Mouse (Mus musculus) liver, postnatal 0 days (tissue): ENCODE results near the gene Naa80. TPM values are rescaled to one million over a fixed set of nuclear protein-coding genes. Genes with fewer than 3 reads are reported as not detected.

Source experiments
- ATAC-seq: fragments of 200-750 bp; cut with Nextera tagmentation; 2 replicates; pipeline ENCODE4 v1.8.0; 2017; ENCODE audit warnings: mild to moderate bottlenecking, moderate library complexity
- DNase-seq: peaks from one replicate; pipeline ENCODE4 v3.0.0-alpha.2; 2016
- H3K27ac ChIP-seq: fragments of 300-500 bp; sonication (generic); 2 replicates; pipeline ENCODE4 v1.5.1; 2014; ENCODE audit warnings: antibody characterized with exemption, moderate library complexity, mild to moderate bottlenecking, low read depth
- H3K27me3 ChIP-seq: fragments of 300-500 bp; sonication (generic); 2 replicates; pipeline ENCODE4 v1.6.1; 2014; ENCODE audit warnings: low read length, control low read depth, mixed read lengths; ENCODE audit not compliant: insufficient read depth
- H3K36me3 ChIP-seq: fragments of 300-500 bp; sonication (generic); replicated peaks from 2 replicates; pipeline ENCODE4 v1.6.1; 2014; ENCODE audit warnings: mild to moderate bottlenecking, control low read depth, low read length, moderate library complexity, mixed read lengths; ENCODE audit not compliant: insufficient read depth
- H3K4me1 ChIP-seq: fragments of 300-500 bp; sonication (generic); 2 replicates; pipeline ENCODE4 v1.6.1; 2014; ENCODE audit warnings: antibody characterized with exemption, mild to moderate bottlenecking, control low read depth; ENCODE audit not compliant: insufficient read depth
- H3K4me2 ChIP-seq: fragments of 300-500 bp; sonication (generic); 2 replicates; pipeline ENCODE4 v1.6.1; 2014; ENCODE audit warnings: low read depth, mild to moderate bottlenecking, low read length, moderate library complexity, mixed read lengths
- H3K4me3 ChIP-seq: fragments of 300-500 bp; sonication (generic); 2 replicates; pipeline ENCODE4 v1.5.1; 2014; ENCODE audit warnings: low read depth, low read length
- H3K9ac ChIP-seq: fragments of 300-500 bp; sonication (generic); replicated peaks from 2 replicates; pipeline ENCODE4 v1.6.1; 2014; ENCODE audit warnings: mild to moderate bottlenecking, moderate library complexity
- H3K9me3 ChIP-seq: fragments of 300-500 bp; sonication (generic); 2 replicates; pipeline ENCODE4 v1.6.1; 2016; ENCODE audit warnings: mild to moderate bottlenecking, control low read depth, low read length, mixed read lengths
- CTCF ChIP-seq: sonication (generic); IDR thresholded peaks from 2 replicates; pipeline ENCODE4 v1.5.1; 2016; ENCODE audit warnings: antibody characterized with exemption, low read depth
- EP300 ChIP-seq: IDR thresholded peaks from 2 replicates; pipeline ENCODE4 v1.6.1; 2016; ENCODE audit warnings: antibody characterized with exemption, low read depth, mild to moderate bottlenecking
- WGBS: fragments of 180-500 bp; shearing (Covaris S2); extraction: QIAGEN DNeasy Blood & Tissue Kit; methylation state at CpG from one replicate; pipeline ENCODE4 v1.1.7; 2014; ENCODE audit not compliant: insufficient replicate concordance; 5-methylcytosine and 5-hydroxymethylcytosine counted together
- polyA plus RNA-seq: library from polyadenylated mRNA; unstranded; fragments of >200 nt; fragmentation: Nextera tagmentation; extraction: Ambion mirVana; gene quantifications from 2 replicates; pipeline ENCODE4 v1.2.1, GENCODE M21; 2015

The Naa80 gene
- polyA plus RNA-seq, 1 experiment from 2014 or later = 10.4 TPM

DNA sequence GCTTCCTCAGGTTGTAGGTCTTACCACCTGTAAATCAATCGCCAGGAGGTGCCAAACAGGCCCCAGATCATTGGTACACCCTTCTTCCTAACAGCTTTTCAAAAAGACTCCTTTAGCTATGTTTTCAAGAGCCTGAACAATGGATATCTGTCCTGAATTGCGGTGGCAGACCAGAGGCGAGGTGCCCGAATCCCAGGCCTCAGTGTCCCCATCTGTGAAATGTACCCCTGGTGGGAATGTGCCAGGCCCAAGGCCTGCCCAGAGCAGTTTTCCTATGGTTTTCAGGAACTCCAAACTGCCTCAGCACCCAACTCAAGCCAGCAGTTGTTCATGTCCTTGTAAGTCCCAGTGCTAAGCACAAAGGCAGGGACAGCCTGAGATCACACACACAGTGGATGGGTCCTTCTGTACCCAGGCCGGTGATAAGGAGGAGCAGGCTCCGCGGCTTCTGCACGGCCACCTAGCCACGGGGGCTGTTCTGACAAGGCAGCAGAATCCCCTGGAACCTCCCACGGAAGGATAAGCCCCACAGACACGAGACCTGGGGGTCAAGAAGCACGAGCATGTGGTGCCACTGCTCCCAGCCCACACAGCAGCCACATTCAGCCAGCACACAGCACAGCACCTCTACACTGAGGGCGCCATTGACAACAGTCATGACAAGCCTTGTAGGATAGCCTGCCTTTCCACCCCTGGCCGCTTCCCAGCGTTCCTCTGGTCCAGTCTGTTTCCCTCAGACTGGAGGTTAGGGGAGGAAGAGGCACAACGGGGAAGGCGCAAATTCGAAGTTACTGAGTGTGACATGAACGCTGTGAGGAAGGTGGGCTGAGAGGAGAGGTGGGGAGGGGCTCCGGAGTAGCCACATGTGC, 48.9 kb downstream of the Naa80 start:
- 49% methylated on average over 20 of the region's 20 CpGs for WGBS
- H3K27me3 ChIP-seq = no peaks in the 10 kb centered on the region
- H3K9me3 ChIP-seq = no peaks in the 10 kb centered on the region
- ATAC-seq = no peak
- TF ChIP-seq CTCF (no peak), EP300 (no peak)
- H3K27ac ChIP-seq = peak overlapping the region; percentile 85
- peaks cover 81% of the 10 kb centered on the region for H3K4me1 ChIP-seq
- H3K4me3 ChIP-seq = no peak overlapping the region
- H3K9ac ChIP-seq = 0 out of 2 replicates have a peak overlapping the region, but pooled peaks have one; percentile 16
- H3K4me2 ChIP-seq = peak overlapping the region; percentile 42
- peaks cover 24% of the 10 kb centered on the region for H3K36me3 ChIP-seq
- DNase-seq = no peak

DNA sequence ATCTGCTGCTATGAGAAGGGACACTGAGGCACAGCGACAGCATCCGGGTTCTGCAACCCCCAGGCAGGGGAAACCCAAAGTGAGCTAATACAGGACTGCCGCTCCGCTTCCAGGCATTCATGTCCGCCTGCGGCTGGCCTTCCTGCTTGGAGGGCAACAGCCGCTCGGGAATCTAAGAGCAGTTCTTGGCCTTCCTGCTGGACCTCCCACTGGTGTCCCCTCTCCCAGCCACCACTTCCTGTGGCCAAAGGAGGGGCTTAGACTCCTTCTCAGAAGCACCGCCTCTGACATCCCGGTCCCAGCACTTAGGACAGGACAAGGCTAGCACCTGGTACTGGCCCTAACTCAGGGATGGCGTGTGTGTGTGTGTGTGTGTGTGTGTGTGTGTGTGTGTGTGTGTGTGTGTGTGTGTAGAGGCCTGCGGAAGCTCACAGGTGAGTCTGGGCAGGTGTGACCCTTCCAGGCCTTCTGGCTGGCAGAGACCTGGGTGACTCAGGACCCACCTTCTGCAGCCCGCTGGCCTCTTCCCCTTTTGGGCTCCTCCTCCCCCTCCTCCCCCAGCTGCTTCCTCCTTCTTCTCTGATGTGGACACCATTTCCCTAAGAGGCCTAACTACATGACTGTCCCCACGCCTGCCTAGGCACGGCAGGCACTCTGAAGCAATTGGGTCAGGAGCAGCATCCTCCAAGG, 50.2 kb downstream of the Naa80 start:
- WGBS = 49% methylated on average over 14 of the region's 15 CpGs
- H3K9ac ChIP-seq = peak overlapping the region; percentile 39; the same call in 1 of the 2 replicates
- H3K4me1 ChIP-seq = peaks cover 84% of the 10 kb centered on the region
- H3K36me3 ChIP-seq = peaks cover 20% of the 10 kb centered on the region
- H3K27me3 ChIP-seq = no peaks in the 10 kb centered on the region
- H3K4me3 ChIP-seq = peak overlapping the region; percentile 21
- H3K4me2 ChIP-seq = peak overlapping the region; percentile 42
- DNase-seq = peak; percentile 75
- H3K27ac ChIP-seq = peak overlapping the region; percentile 85
- 0 out of 2 replicates have a peak, but pooled peaks have one; percentile 7 for ATAC-seq
- no peaks in the 10 kb centered on the region for H3K9me3 ChIP-seq
- TF ChIP-seq CTCF (no peak), EP300 (no peak)

DNA sequence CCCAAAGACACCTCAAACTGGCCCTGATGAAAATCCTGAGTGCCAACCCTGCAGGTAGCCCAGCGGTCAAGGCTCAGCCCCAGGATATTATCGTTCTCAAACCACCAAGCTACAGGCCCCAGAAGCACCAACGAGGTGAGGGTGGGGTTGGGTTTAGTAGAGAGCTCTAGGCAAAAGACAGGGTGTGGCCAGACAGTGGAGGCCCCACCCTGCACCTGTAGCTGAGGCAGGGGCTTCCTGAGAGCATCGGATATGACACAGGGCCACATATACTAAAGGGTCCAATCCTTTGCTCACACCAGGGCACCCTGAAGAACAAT, 50.7 kb downstream of the Naa80 start:
- peaks cover 79% of the 10 kb centered on the region for H3K4me1 ChIP-seq
- H3K9ac ChIP-seq = peak overlapping the region; percentile 39; the same call in 1 of the 2 replicates
- peak overlapping the region; percentile 21 for H3K4me3 ChIP-seq

DNA sequence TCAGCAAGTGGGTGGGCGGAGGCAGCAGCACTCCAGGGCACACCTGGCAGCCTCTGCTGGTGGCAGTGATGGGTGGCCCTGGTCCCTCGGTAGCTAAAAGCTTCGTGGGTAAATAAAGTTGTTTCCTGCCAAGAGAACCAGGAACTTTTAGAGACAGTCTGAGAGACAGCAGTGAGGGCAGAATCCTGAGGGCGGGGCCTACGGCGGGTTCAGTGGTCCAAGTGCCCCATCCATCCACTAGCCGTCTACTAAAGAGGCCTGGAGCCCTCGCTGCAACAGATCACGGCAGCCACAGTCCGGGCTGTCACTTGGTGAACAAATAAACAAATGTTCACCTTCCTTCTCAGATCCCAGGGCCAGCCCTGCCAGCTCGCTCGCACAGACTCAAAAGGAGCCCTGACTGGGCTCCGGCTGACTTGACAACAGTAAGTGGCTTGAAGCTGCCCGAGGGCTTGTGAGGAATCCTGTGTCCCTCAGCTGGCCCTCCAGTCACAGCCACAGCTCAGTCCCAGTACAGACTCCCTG, 51.3 kb downstream of the Naa80 start:
- 46% methylated on average over 14 of the region's 14 CpGs for whole genome bisulfite sequencing
- H3K27ac ChIP-seq = peak overlapping the region; percentile 85
- H3K9me3 ChIP-seq = no peaks in the 10 kb centered on the region
- DNase-seq (no peak), ATAC-seq (no peak)
- H3K9ac ChIP-seq = peak overlapping the region; percentile 39; the same call in 1 of the 2 replicates
- peaks cover 20% of the 10 kb centered on the region for H3K36me3 ChIP-seq
- TF ChIP-seq CTCF (no peak), EP300 (no peak)
- H3K4me2 ChIP-seq = peak overlapping the region; percentile 42
- peaks cover 75% of the 10 kb centered on the region for H3K4me1 ChIP-seq
- no peaks in the 10 kb centered on the region for H3K27me3 ChIP-seq
- H3K4me3 ChIP-seq = peak overlapping the region; percentile 21; the same call in 1 of the 2 replicates

More for the DNA sequence above, 50.7 kb downstream of the Naa80 start:
- peaks cover 20% of the 10 kb centered on the region for H3K36me3 ChIP-seq
- peak overlapping the region; percentile 85 for H3K27ac ChIP-seq
- peak overlapping the region; percentile 42 for H3K4me2 ChIP-seq
- no peak for DNase-seq
- H3K9me3 ChIP-seq = no peaks in the 10 kb centered on the region
- no peaks in the 10 kb centered on the region for H3K27me3 ChIP-seq
- WGBS = 16% methylated on average over 4 of the region's 4 CpGs
- TF ChIP-seq EP300 = no peak
- TF ChIP-seq CTCF = no peak
- no peak for ATAC-seq

DNA sequence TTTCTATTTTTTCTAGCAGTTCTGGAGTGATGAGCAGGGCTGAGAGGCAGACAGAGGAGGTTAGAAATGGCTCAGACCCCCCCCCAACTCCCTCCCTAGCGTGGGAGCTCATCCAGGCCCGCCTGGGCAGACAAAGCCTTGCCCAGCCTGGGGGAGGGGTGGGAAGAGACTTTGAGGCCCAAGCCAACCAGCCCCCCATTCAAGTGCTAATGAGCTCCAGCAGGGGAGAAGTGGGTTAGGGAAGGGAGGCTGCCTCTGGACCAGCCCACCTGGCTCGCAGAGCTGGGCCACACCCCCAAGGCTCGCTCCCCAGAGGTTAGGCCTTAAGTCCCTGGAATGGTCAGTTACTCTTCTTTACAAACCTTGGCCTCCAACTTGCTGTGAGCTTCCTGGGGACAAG, 51.9 kb downstream of the Naa80 start:
- no peak for ATAC-seq
- no peaks in the 10 kb centered on the region for H3K27me3 ChIP-seq
- WGBS = 59% methylated on average over 4 of the region's 4 CpGs
- peak overlapping the region; percentile 85 for H3K27ac ChIP-seq
- H3K36me3 ChIP-seq = peaks cover 20% of the 10 kb centered on the region; the same call in 1 of the 2 replicates
- no peaks in the 10 kb centered on the region for H3K9me3 ChIP-seq
- TF ChIP-seq EP300 (no peak), CTCF (no peak)
- DNase-seq = no peak
- H3K9ac ChIP-seq = peak overlapping the region; percentile 39; the same call in 1 of the 2 replicates
- peaks cover 69% of the 10 kb centered on the region for H3K4me1 ChIP-seq
- H3K4me3 ChIP-seq = no peak overlapping the region
- peak overlapping the region; percentile 42 for H3K4me2 ChIP-seq
